Mouse (Mus musculus) heart, embryonic 12.5 days (tissue): ENCODE measurements around the gene 2210010C04Rik. TPM values are rescaled to one million over a fixed set of nuclear protein-coding genes. Genes with fewer than 3 reads are reported as not detected.
"Not testable (repeated sequence)": the region's sequence is repeated elsewhere in the genome, so short reads cannot be mapped to it uniquely, and the experiment has no call there.

Experiments used
- ATAC-seq: fragments of 200-750 bp; cut with Nextera tagmentation; 2 replicates; pipeline ENCODE4 v1.8.0; 2017; ENCODE audit warnings: moderate TSS enrichment, moderate library complexity; ENCODE audit not compliant: insufficient number of reproducible peaks, low FRiP score
- H3K27ac ChIP-seq: fragments of 300-500 bp; sonication (generic); 2 replicates; pipeline ENCODE4 v1.5.1; 2016; ENCODE audit warnings: mild to moderate bottlenecking, moderate library complexity; ENCODE audit not compliant: poor library complexity, severe bottlenecking
- H3K27me3 ChIP-seq: fragments of 300-500 bp; sonication (generic); replicated peaks from 2 replicates; pipeline ENCODE4 v1.6.1; 2016; ENCODE audit warnings: mild to moderate bottlenecking, moderate library complexity
- H3K36me3 ChIP-seq: fragments of 300-500 bp; sonication (generic); 2 replicates; pipeline ENCODE4 v1.6.1; 2016; ENCODE audit warnings: mild to moderate bottlenecking, moderate library complexity
- H3K4me1 ChIP-seq: fragments of 300-500 bp; sonication (generic); replicated peaks from 2 replicates; pipeline ENCODE4 v1.6.1; 2016; ENCODE audit warnings: mild to moderate bottlenecking
- H3K4me2 ChIP-seq: fragments of 300-500 bp; sonication (generic); 2 replicates; pipeline ENCODE4 v1.6.1; 2016; ENCODE audit warnings: mild to moderate bottlenecking, moderate library complexity
- H3K4me3 ChIP-seq: fragments of 300-500 bp; sonication (generic); 2 replicates; pipeline ENCODE4 v1.5.1; 2016; ENCODE audit warnings: mild to moderate bottlenecking
- H3K9ac ChIP-seq: fragments of 300-500 bp; sonication (generic); 2 replicates; pipeline ENCODE4 v1.6.1; 2016; ENCODE audit warnings: mild to moderate bottlenecking, moderate library complexity
- H3K9me3 ChIP-seq: fragments of 300-500 bp; sonication (generic); replicated peaks from 2 replicates; pipeline ENCODE4 v1.6.1; 2016; ENCODE audit warnings: mild to moderate bottlenecking, moderate library complexity
- WGBS: fragments of 180-500 bp; shearing (Covaris S2); methylation state at CpG from one replicate; pipeline ENCODE4 v1.1.7; 2016; 5-methylcytosine and 5-hydroxymethylcytosine counted together
- polyA plus RNA-seq: library from polyadenylated mRNA; unstranded; fragments of >200 nt; fragmentation: Nextera tagmentation; extraction: Ambion mirVana; gene quantifications from 2 replicates; pipeline ENCODE4 v1.2.1, GENCODE M21; 2016

The 2210010C04Rik gene
- polyA plus RNA-seq, 1 experiment from 2014 or later: not detected

GRCm38 (mm10) chr6:41019140-41019539 lies 16.2 kb downstream of the 2210010C04Rik start:
- no peaks in the 10 kb centered on the region for H3K27me3 ChIP-seq
- 71% methylated on average over 2 of the region's 2 CpGs for WGBS
- H3K4me2 ChIP-seq: no peak overlapping the region
- no peaks in the 10 kb centered on the region for H3K36me3 ChIP-seq
- H3K27ac ChIP-seq: no peak overlapping the region
- no peak overlapping the region for H3K4me3 ChIP-seq
- no peaks in the 10 kb centered on the region for H3K4me1 ChIP-seq
- H3K9ac ChIP-seq: no peak overlapping the region
- ATAC-seq: no peak
- 0 out of 2 replicates have a peak, but pooled peaks cover 3% of the 10 kb centered on the region for H3K9me3 ChIP-seq

GRCm38 (mm10) chr6:41018629-41019028 lies 16.7 kb downstream of the 2210010C04Rik start:
- Histone ChIP-seq H3K27me3 (no peaks in the 10 kb centered on the region), H3K4me3 (no peak overlapping the region), H3K9me3 (0 out of 2 replicates have a peak, but pooled peaks cover under 1% of the 10 kb centered on the region), H3K4me2 (no peak overlapping the region), H3K4me1 (no peaks in the 10 kb centered on the region), H3K27ac (no peak overlapping the region), H3K9ac (no peak overlapping the region), H3K36me3 (no peaks in the 10 kb centered on the region)
- whole genome bisulfite sequencing: 48% methylated on average over 2 of the region's 2 CpGs
- ATAC-seq: no peak

GRCm38 (mm10) chr6:41015065-41015464 lies 20.2 kb downstream of the 2210010C04Rik start:
- Histone ChIP-seq H3K9ac (no peak overlapping the region), H3K4me2 (no peak overlapping the region), H3K4me3 (no peak overlapping the region), H3K36me3 (no peaks in the 10 kb centered on the region), H3K27ac (no peak overlapping the region), H3K4me1 (no peaks in the 10 kb centered on the region), H3K27me3 (no peaks in the 10 kb centered on the region), H3K9me3 (no peaks in the 10 kb centered on the region)
- 81% methylated on average over 4 of the region's 4 CpGs for WGBS
- no peak for ATAC-seq

GRCm38 (mm10) chr6:40999379-40999778 lies 35.9 kb downstream of the 2210010C04Rik start, which contains the start of gene Gm2663:
Gene Gm2663 (minus strand): TSS chr6:40999479.
- not testable (repeated sequence) for H3K4me3 ChIP-seq, H3K4me1 ChIP-seq, H3K36me3 ChIP-seq, H3K4me2 ChIP-seq, H3K9ac ChIP-seq, H3K27ac ChIP-seq, H3K27me3 ChIP-seq, H3K9me3 ChIP-seq, ATAC-seq

Other genes with a start within 250 kb of the 2210010C04Rik start
- gene Moxd2, start 148.0 kb downstream of the 2210010C04Rik start, polyA plus RNA-seq: not detected in 2 replicates
- gene Prss58, start 135.1 kb downstream of the 2210010C04Rik start, polyA plus RNA-seq: not detected in 2 replicates
- not detected in 2 replicates for gene 1700074P13Rik, start 95.0 kb downstream of the 2210010C04Rik start, polyA plus RNA-seq
- gene Gm4744, start 83.6 kb downstream of the 2210010C04Rik start, polyA plus RNA-seq: not detected in 2 replicates
- gene 1810009J06Rik, start 70.8 kb downstream of the 2210010C04Rik start, polyA plus RNA-seq: 0.47 and 1.2 TPM in 2 replicates
- 0.33 TPM in 1 of 2 replicates, not detected in the other for gene Gm2663, start 36.0 kb downstream of the 2210010C04Rik start, polyA plus RNA-seq